Mouse (Mus musculus): ENCODE measurements around the gene Colq.

Gene Colq

GRCm38 (mm10) chr14:31574903-31575665 is 16.1 kb downstream of the Colq start:
- no peak for DNase-seq (ENCODE audit: low spot score in 2 of 2)

GRCm38 (mm10) chr14:31572561-31573175 is 18.5 kb downstream of the Colq start:
- no peak for DNase-seq (ENCODE audit: low spot score in 2 of 2)

- DNase-seq (ENCODE audit: low spot score in 2 of 2): no peak
Measured at GRCm38 (mm10) chr14:31571419-31571818, 19.7 kb downstream of the Colq start.

GRCm38 (mm10) chr14:31570131-31570951 is 20.8 kb downstream of the Colq start:
- DNase-seq (ENCODE audit: low spot score in 2 of 2): no peak

GRCm38 (mm10) chr14:31569151-31569631 is 22.0 kb downstream of the Colq start:
- peak; percentile 26 to 31 for DNase-seq (ENCODE audit: low spot score in 2 of 2)

- no peak for DNase-seq (ENCODE audit: low spot score in 2 of 2)
Measured at GRCm38 (mm10) chr14:31565478-31566212, 25.5 kb downstream of the Colq start.

GRCm38 (mm10) chr14:31564452-31565179 is 26.5 kb downstream of the Colq start:
- no peak for DNase-seq (ENCODE audit: low spot score in 2 of 2)

GRCm38 (mm10) chr14:31560886-31561285 is 30.3 kb downstream of the Colq start:
- peak in 1 of 2 experiments; percentile 15 for DNase-seq (ENCODE audit: low spot score in 2 of 2)

- DNase-seq (ENCODE audit: low spot score in 2 of 2): no peak
Measured at GRCm38 (mm10) chr14:31559216-31559615, 31.9 kb downstream of the Colq start.

- no peak for DNase-seq (ENCODE audit: low spot score in 2 of 2)
Measured at GRCm38 (mm10) chr14:31557784-31558183, 33.4 kb downstream of the Colq start.

- no peak for DNase-seq (ENCODE audit: low spot score in 2 of 2)
Measured at GRCm38 (mm10) chr14:31557273-31557672, 33.9 kb downstream of the Colq start.

GRCm38 (mm10) chr14:31556526-31557260 is 34.5 kb downstream of the Colq start:
- DNase-seq (ENCODE audit: low spot score in 2 of 2): no peak

- DNase-seq (ENCODE audit: low spot score in 2 of 2): no peak
Measured at GRCm38 (mm10) chr14:31555963-31556434, 35.1 kb downstream of the Colq start.

GRCm38 (mm10) chr14:31555021-31555420 is 36.1 kb downstream of the Colq start:
- DNase-seq (ENCODE audit: low spot score in 2 of 2): no peak

- no peak for DNase-seq (ENCODE audit: low spot score in 2 of 2)
Measured at GRCm38 (mm10) chr14:31543885-31544442, 47.2 kb downstream of the Colq start.

- DNase-seq (ENCODE audit: low spot score in 2 of 2): peak; percentile 23 to 29
Measured at GRCm38 (mm10) chr14:31537298-31537697, 53.8 kb downstream of the Colq start.

- no peak for DNase-seq (ENCODE audit: low spot score in 2 of 2)
Measured at GRCm38 (mm10) chr14:31532656-31533055, 58.5 kb downstream of the Colq start.

GRCm38 (mm10) chr14:31531506-31532148 is 59.5 kb downstream of the Colq start:
- peak; percentile 77 for DNase-seq (ENCODE audit: low spot score in 2 of 2)

- no peak for DNase-seq (ENCODE audit: low spot score in 2 of 2)
Measured at GRCm38 (mm10) chr14:31530847-31531246, 60.3 kb downstream of the Colq start.
